Mouse (Mus musculus) lung, embryonic 16.5 days (tissue): ENCODE measurements around the gene Fam124b. TPM values are rescaled to one million over a fixed set of nuclear protein-coding genes. Genes with fewer than 3 reads are reported as not detected.

ENCODE experiments used
- ATAC-seq: fragments of 200-750 bp; cut with Nextera tagmentation; 2 replicates; pipeline ENCODE4 v1.8.0; 2017; ENCODE audit warnings: low read depth, mild to moderate bottlenecking, moderate library complexity
- H3K27ac ChIP-seq: fragments of 300-500 bp; sonication (generic); 2 replicates; pipeline ENCODE4 v1.5.1; 2014; ENCODE audit warnings: mild to moderate bottlenecking, control low read depth, low read length
- H3K27me3 ChIP-seq: fragments of 300-500 bp; sonication (generic); 2 replicates; pipeline ENCODE4 v1.6.1; 2014; ENCODE audit warnings: low read depth, low read length, mixed read lengths; ENCODE audit not compliant: control insufficient read depth, insufficient read depth
- H3K36me3 ChIP-seq: fragments of 300-500 bp; sonication (generic); 2 replicates; pipeline ENCODE4 v1.6.1; 2014; ENCODE audit warnings: low read length; ENCODE audit not compliant: control insufficient read depth, insufficient read depth
- H3K4me1 ChIP-seq: fragments of 300-500 bp; sonication (generic); replicated peaks from 2 replicates; pipeline ENCODE4 v1.6.1; 2014; ENCODE audit warnings: low read length, mixed read lengths; ENCODE audit not compliant: control insufficient read depth, insufficient read depth
- H3K4me2 ChIP-seq: fragments of 300-500 bp; sonication (generic); 2 replicates; pipeline ENCODE4 v1.6.1; 2014; ENCODE audit warnings: low read depth, low read length, control low read depth
- H3K4me3 ChIP-seq: fragments of 300-500 bp; sonication (generic); 2 replicates; pipeline ENCODE4 v1.5.1; 2014; ENCODE audit warnings: mild to moderate bottlenecking, low read length, control low read depth
- H3K9ac ChIP-seq: fragments of 300-500 bp; sonication (generic); 2 replicates; pipeline ENCODE4 v1.6.1; 2014; ENCODE audit warnings: low read length, control low read depth
- H3K9me3 ChIP-seq: fragments of 300-500 bp; sonication (generic); 2 replicates; pipeline ENCODE4 v1.6.1; 2016; ENCODE audit warnings: low read length; ENCODE audit not compliant: control insufficient read depth
- WGBS: fragments of 180-500 bp; shearing (Covaris S2); extraction: QIAGEN DNeasy Blood & Tissue Kit; methylation state at CpG from one replicate; pipeline ENCODE4 v1.1.7; 2014; 5-methylcytosine and 5-hydroxymethylcytosine counted together
- polyA plus RNA-seq: library from polyadenylated mRNA; unstranded; fragments of >200 nt; fragmentation: Nextera tagmentation; extraction: Ambion mirVana; gene quantifications from 2 replicates; pipeline ENCODE4 v1.2.1, GENCODE M21; 2015

Gene Fam124b
- polyA plus RNA-seq, result 4.7 and 4.8 TPM in 2 replicates

GRCm38 (mm10) chr1:80218268-80218667 lies at the start of gene Fam124b:
Gene Fam124b, minus strand, starts transcription at chr1:80218473.
- Histone ChIP-seq H3K9ac (no peak within 1 kb of the TSS), H3K27ac (peak within 1 kb of the TSS; percentile 79), H3K4me3 (no peak within 1 kb of the TSS), H3K4me1 (peaks cover 10% of the 10 kb centered on the region), H3K36me3 (no peaks in the 10 kb centered on the region), H3K9me3 (no peaks in the 10 kb centered on the region), H3K27me3 (no peaks in the 10 kb centered on the region), H3K4me2 (no peak within 1 kb of the TSS)
- ATAC-seq, result peak; percentile 88
- WGBS, result 69% methylated on average over 6 of the region's 6 CpGs

- H3K9ac ChIP-seq, result no peak overlapping the region
- no peaks in the 10 kb centered on the region for H3K27me3 ChIP-seq
- no peaks in the 10 kb centered on the region for H3K9me3 ChIP-seq
- H3K4me2 ChIP-seq, result no peak overlapping the region
- ATAC-seq, result no peak
- H3K4me3 ChIP-seq, result no peak overlapping the region
- H3K27ac ChIP-seq, result no peak overlapping the region
- no peaks in the 10 kb centered on the region for H3K4me1 ChIP-seq
- 83% methylated on average over 1 of the region's 1 CpGs for WGBS
- H3K36me3 ChIP-seq, result no peaks in the 10 kb centered on the region
Observed at GRCm38 (mm10) chr1:80260443-80260842, 42.2 kb upstream of the Fam124b start.

DNA sequence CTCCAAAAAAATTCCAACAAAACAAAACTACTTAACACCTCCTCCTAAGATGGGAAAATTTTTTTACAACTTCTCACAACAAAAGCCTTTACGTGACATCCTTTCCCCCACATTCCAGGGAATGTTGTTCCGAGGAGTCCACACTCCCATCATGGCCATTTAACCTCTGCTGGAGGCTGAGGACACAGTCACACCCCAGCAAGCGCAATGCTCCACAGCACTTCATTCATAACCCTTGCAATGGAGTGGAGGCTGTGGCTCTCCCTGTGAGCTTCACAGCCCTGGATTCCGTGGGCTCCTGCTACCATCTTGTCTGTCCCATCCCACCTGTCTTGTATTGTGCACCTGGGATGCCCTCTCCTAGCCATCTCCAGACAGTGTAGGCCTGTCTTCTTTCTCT lies 40.4 kb upstream of the Fam124b start:
- no peaks in the 10 kb centered on the region for H3K27me3 ChIP-seq
- no peak for ATAC-seq
- no peak overlapping the region for H3K27ac ChIP-seq
- no peaks in the 10 kb centered on the region for H3K36me3 ChIP-seq
- H3K4me2 ChIP-seq, result no peak overlapping the region
- no peaks in the 10 kb centered on the region for H3K4me1 ChIP-seq
- 67% methylated on average over 4 of the region's 4 CpGs for WGBS
- H3K9ac ChIP-seq, result no peak overlapping the region
- no peak overlapping the region for H3K4me3 ChIP-seq
- no peaks in the 10 kb centered on the region for H3K9me3 ChIP-seq

GRCm38 (mm10) chr1:80253309-80253708 lies 35.0 kb upstream of the Fam124b start:
- Histone ChIP-seq H3K27me3 (no peaks in the 10 kb centered on the region), H3K36me3 (no peaks in the 10 kb centered on the region), H3K4me3 (no peak overlapping the region), H3K9ac (no peak overlapping the region), H3K27ac (no peak overlapping the region), H3K4me1 (no peaks in the 10 kb centered on the region), H3K4me2 (no peak overlapping the region), H3K9me3 (no peaks in the 10 kb centered on the region)
- ATAC-seq, result no peak

DNA sequence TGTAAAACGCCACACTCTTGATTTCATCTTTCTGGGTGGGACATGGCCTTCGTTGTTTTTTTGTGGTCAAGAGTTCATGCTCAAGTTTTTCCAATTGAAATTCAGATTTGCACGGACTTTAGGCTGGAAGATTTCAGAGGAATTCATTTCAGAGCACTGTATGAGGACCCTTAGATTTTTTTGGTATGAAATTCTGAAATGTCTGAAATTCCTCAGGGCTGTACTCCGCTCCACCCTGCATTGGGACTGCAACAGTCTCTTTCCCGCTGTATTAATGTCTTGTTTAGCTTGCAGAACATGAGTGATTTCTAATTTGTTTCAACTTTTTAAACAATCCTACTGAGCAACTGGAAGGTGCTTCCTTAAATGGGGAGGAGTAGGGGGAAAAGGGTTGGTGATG lies 32.0 kb upstream of the Fam124b start:
- Histone ChIP-seq H3K9ac (no peak overlapping the region), H3K9me3 (no peaks in the 10 kb centered on the region), H3K4me3 (no peak overlapping the region), H3K4me2 (no peak overlapping the region), H3K36me3 (no peaks in the 10 kb centered on the region), H3K27ac (no peak overlapping the region), H3K4me1 (no peaks in the 10 kb centered on the region), H3K27me3 (no peaks in the 10 kb centered on the region)
- 0 out of 2 replicates have a peak, but pooled peaks have one; percentile 54 for ATAC-seq
- 43% methylated on average over 5 of the region's 5 CpGs for WGBS

- no peak overlapping the region for H3K4me2 ChIP-seq
- H3K9me3 ChIP-seq, result no peaks in the 10 kb centered on the region
- no peaks in the 10 kb centered on the region for H3K4me1 ChIP-seq
- no peaks in the 10 kb centered on the region for H3K27me3 ChIP-seq
- H3K9ac ChIP-seq, result no peak overlapping the region
- no peak overlapping the region for H3K27ac ChIP-seq
- no peak overlapping the region for H3K4me3 ChIP-seq
- H3K36me3 ChIP-seq, result no peaks in the 10 kb centered on the region
- ATAC-seq, result no peak
Observed at GRCm38 (mm10) chr1:80247131-80247530, 28.9 kb upstream of the Fam124b start.

- H3K4me1 ChIP-seq, result no peaks in the 10 kb centered on the region
- no peak overlapping the region for H3K4me3 ChIP-seq
- 43% methylated on average over 3 of the region's 3 CpGs for WGBS
- H3K36me3 ChIP-seq, result no peaks in the 10 kb centered on the region
- ATAC-seq, result no peak
- no peaks in the 10 kb centered on the region for H3K27me3 ChIP-seq
- H3K27ac ChIP-seq, result no peak overlapping the region
- H3K9me3 ChIP-seq, result no peaks in the 10 kb centered on the region
- H3K4me2 ChIP-seq, result no peak overlapping the region
- H3K9ac ChIP-seq, result no peak overlapping the region
Observed at GRCm38 (mm10) chr1:80244123-80244522, 25.9 kb upstream of the Fam124b start.

DNA sequence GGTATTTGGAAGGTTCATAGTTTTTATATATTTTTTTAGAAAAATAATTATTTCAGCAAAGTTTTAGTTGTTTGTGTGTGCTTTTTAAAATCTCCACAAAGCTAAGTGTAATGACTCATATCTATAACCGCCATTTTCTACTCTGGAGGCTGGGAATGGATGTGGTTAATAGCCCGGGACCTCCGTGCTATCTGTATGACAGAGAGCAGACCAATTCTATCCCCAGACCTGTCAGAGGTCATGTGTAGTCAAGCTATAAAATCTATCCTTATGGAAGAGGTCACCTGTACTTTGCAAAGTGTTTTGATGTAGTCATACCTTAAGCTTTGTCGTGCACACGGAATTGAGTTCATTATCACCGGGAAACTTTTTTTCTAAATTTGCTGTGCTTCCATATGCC lies 23.3 kb upstream of the Fam124b start:
- Histone ChIP-seq H3K36me3 (no peaks in the 10 kb centered on the region), H3K9ac (no peak overlapping the region), H3K4me2 (no peak overlapping the region), H3K27ac (no peak overlapping the region), H3K27me3 (no peaks in the 10 kb centered on the region), H3K4me3 (no peak overlapping the region), H3K9me3 (no peaks in the 10 kb centered on the region), H3K4me1 (no peaks in the 10 kb centered on the region)
- ATAC-seq, result no peak
- 91% methylated on average over 6 of the region's 6 CpGs for WGBS

DNA sequence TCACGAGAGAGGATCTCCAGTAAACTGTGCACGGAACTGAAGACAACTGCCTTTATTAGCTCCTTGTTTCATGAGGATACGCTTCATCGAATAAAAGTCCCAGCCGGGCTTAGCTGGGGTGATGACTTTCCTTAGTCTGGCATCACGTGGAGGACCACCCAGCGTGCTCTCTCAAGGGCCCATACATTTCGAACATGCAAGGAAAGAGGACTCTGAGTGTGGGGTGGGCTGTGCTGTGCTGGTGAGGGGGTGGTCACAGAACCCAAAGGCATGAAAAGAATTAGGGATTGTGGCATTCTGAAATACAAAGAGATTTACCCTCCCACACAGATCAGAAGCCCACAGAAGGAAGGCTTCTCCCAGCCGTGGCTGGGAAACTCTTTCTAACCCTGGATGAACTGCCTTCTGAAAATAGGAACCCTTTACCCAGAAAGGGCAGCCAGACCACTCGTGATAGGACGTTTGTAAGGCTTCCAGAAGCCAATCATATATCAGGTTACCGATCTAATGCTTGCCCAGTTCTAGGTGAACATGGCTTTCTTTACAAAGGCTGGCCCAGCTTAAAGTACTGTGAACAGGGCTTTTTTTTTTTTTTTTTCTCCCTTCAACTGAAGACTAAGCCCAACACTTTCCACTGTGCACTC lies 21.9 kb upstream of the Fam124b start:
- H3K9me3 ChIP-seq, result no peaks in the 10 kb centered on the region
- no peaks in the 10 kb centered on the region for H3K4me1 ChIP-seq
- H3K27ac ChIP-seq, result no peak overlapping the region
- no peaks in the 10 kb centered on the region for H3K36me3 ChIP-seq
- WGBS, result 47% methylated on average over 12 of the region's 12 CpGs
- no peak overlapping the region for H3K4me2 ChIP-seq
- H3K9ac ChIP-seq, result no peak overlapping the region
- H3K27me3 ChIP-seq, result no peaks in the 10 kb centered on the region
- ATAC-seq, result no peak
- H3K4me3 ChIP-seq, result no peak overlapping the region

- no peak for ATAC-seq
- 73% methylated on average over 11 of the region's 11 CpGs for WGBS
- Histone ChIP-seq H3K36me3 (no peaks in the 10 kb centered on the region), H3K27me3 (no peaks in the 10 kb centered on the region), H3K9ac (no peak overlapping the region), H3K27ac (no peak overlapping the region), H3K4me1 (no peaks in the 10 kb centered on the region), H3K9me3 (no peaks in the 10 kb centered on the region), H3K4me3 (no peak overlapping the region), H3K4me2 (no peak overlapping the region)
Observed at GRCm38 (mm10) chr1:80239481-80239880, 21.2 kb upstream of the Fam124b start.
